Mouse (Mus musculus): Measurements from ENCODE around the gene Gkap1. TPM values are rescaled to one million over a fixed set of nuclear protein-coding genes. Genes with fewer than 3 reads are reported as not detected.

Gene Gkap1
- total and polyA plus RNA-seq, 2 experiments, result 3.5 to 14.9 TPM

DNA sequence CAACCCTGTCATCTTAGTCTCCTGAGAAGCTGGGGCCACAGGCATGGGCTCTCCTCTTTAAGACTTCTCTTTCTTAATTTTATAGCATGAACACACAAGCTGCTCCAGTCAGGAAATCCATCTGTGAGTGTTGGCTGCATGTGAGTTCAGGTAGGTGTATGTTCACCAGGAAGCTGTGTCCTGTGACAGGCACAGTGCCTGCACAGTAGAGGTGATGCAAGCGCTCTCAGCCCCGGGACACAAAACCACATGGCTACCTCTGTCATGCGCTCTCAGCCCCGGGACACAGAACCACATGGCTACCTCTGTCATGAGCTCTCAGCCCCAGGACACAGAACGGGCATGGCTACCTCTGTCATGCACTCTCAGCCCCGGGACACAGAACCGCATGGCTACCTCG is 12.0 kb downstream of the Gkap1 start:
- WGBS, result 86% methylated on average over 8 of the region's 8 CpGs
- no peak for TF ChIP-seq POLR2A (IDR thresholded peaks at IDR 0.05; ENCODE audit: extremely low read depth, insufficient read depth, low read length)
- no peak for TF ChIP-seq CTCF (IDR thresholded peaks at IDR 0.05; ENCODE audit: low read depth, low read length)
- DNase-seq (ENCODE audit: extremely low read depth, low read depth, low spot score), result no peak
- Histone ChIP-seq H3K27me3 (ENCODE audit: control insufficient read depth, insufficient read depth, low read length) (no peaks in the 10 kb centered on the region), H3K79me2 (ENCODE audit: control insufficient read depth, insufficient read depth, low read length) (no peaks in the 10 kb centered on the region), H3K9ac (ENCODE audit: low read depth, low read length) (no peak overlapping the region), H3K4me3 (ENCODE audit: insufficient read depth, low read depth, low read length) (no peak overlapping the region), H3K27ac (replicated peaks; ENCODE audit: insufficient read depth, low read depth, low read length) (no peak overlapping the region), H3K4me1 (ENCODE audit: control insufficient read depth, insufficient read depth, low read length) (no peaks in the 10 kb centered on the region), H3K36me3 (ENCODE audit: control insufficient read depth, insufficient read depth, low read length) (peaks cover 4% of the 10 kb centered on the region; the same call in 1 of the 2 replicates)

DNA sequence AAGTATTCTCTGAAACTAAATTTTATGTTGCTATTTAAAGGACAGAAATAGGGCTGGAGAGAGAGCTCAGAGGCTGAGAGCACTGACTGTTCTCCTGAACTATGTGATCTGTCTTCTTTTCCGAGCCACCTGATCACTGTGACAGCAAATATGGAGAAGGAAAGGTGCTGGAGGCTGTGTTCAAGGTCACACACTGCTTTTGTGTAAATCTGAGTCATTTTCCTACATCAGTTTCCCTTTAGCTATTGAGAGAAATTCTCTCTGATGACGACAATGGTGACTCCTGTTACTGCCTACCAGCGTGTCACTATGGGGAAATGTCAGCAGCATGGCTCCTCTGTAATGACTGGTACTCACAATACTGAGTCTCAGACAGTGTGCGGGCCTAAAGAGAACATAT is 13.8 kb downstream of the Gkap1 start:
- Histone ChIP-seq H3K4me1 (ENCODE audit: control insufficient read depth, insufficient read depth, low read length) (no peaks in the 10 kb centered on the region), H3K27ac (replicated peaks; ENCODE audit: insufficient read depth, low read depth, low read length) (no peak overlapping the region), H3K4me3 (ENCODE audit: insufficient read depth, low read depth, low read length) (no peak overlapping the region), H3K27me3 (ENCODE audit: control insufficient read depth, insufficient read depth, low read length) (no peaks in the 10 kb centered on the region), H3K36me3 (ENCODE audit: control insufficient read depth, insufficient read depth, low read length) (peaks cover 8% of the 10 kb centered on the region), H3K9ac (ENCODE audit: low read depth, low read length) (no peak overlapping the region), H3K79me2 (ENCODE audit: control insufficient read depth, insufficient read depth, low read length) (no peaks in the 10 kb centered on the region)
- TF ChIP-seq CTCF (IDR thresholded peaks at IDR 0.05; ENCODE audit: low read depth, low read length) (no peak), POLR2A (IDR thresholded peaks at IDR 0.05; ENCODE audit: extremely low read depth, insufficient read depth, low read length) (no peak)
- 94% methylated on average over 4 of the region's 4 CpGs for WGBS
- DNase-seq (ENCODE audit: extremely low read depth, low read depth, low spot score), result no peak

DNA sequence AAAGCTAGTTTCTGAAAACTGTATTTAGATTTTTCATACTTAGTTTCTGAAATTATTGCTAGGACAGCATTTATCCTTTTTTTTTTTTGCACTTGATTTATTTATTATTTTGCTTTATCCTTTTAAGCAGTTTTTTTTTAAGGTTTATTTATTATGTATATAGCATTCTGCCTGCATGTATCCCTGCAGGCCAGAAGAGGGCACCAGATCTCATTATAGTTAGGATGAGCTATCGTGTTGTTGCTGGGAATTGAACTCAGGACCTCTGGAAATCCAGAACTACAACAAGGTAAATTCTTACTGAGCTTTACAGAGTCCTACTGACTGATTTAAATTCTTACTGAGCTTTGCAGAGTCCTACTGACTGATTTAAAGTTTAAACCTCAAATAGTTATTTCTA is 22.2 kb downstream of the Gkap1 start:
- Histone ChIP-seq H3K27me3 (ENCODE audit: control insufficient read depth, insufficient read depth, low read length) (no peaks in the 10 kb centered on the region), H3K79me2 (ENCODE audit: control insufficient read depth, insufficient read depth, low read length) (no peaks in the 10 kb centered on the region), H3K27ac (replicated peaks; ENCODE audit: insufficient read depth, low read depth, low read length) (no peak overlapping the region), H3K36me3 (ENCODE audit: control insufficient read depth, insufficient read depth, low read length) (peaks cover 4% of the 10 kb centered on the region), H3K4me1 (ENCODE audit: control insufficient read depth, insufficient read depth, low read length) (no peaks in the 10 kb centered on the region; the same call in 1 of the 2 replicates), H3K4me3 (ENCODE audit: insufficient read depth, low read depth, low read length) (no peak overlapping the region), H3K9ac (ENCODE audit: low read depth, low read length) (no peak overlapping the region)
- no peak for TF ChIP-seq CTCF (IDR thresholded peaks at IDR 0.05; ENCODE audit: low read depth, low read length)
- TF ChIP-seq POLR2A (IDR thresholded peaks at IDR 0.05; ENCODE audit: extremely low read depth, insufficient read depth, low read length), result no peak
- DNase-seq (ENCODE audit: extremely low read depth, low read depth, low spot score), result no peak
- WGBS, result 91% methylated on average over 1 of the region's 1 CpGs

- Histone ChIP-seq H3K79me2 (ENCODE audit: control insufficient read depth, insufficient read depth, low read length) (no peaks in the 10 kb centered on the region), H3K9ac (ENCODE audit: low read depth, low read length) (no peak overlapping the region), H3K4me3 (ENCODE audit: insufficient read depth, low read depth, low read length) (no peak overlapping the region), H3K36me3 (ENCODE audit: control insufficient read depth, insufficient read depth, low read length) (peaks cover 4% of the 10 kb centered on the region; the same call in 1 of the 2 replicates), H3K27me3 (ENCODE audit: control insufficient read depth, insufficient read depth, low read length) (no peaks in the 10 kb centered on the region), H3K4me1 (ENCODE audit: control insufficient read depth, insufficient read depth, low read length) (no peaks in the 10 kb centered on the region; the same call in 1 of the 2 replicates), H3K27ac (replicated peaks; ENCODE audit: insufficient read depth, low read depth, low read length) (no peak overlapping the region)
- 40% methylated on average over 5 of the region's 5 CpGs for WGBS
- peak; percentile 68 for DNase-seq (ENCODE audit: extremely low read depth, low read depth, low spot score)
- TF ChIP-seq CTCF (IDR thresholded peaks at IDR 0.05; ENCODE audit: low read depth, low read length) (no peak), POLR2A (IDR thresholded peaks at IDR 0.05; ENCODE audit: extremely low read depth, insufficient read depth, low read length) (no peak)
Measured at GRCm38 (mm10) chr13:58248957-58249356, 26.5 kb downstream of the Gkap1 start.

DNA sequence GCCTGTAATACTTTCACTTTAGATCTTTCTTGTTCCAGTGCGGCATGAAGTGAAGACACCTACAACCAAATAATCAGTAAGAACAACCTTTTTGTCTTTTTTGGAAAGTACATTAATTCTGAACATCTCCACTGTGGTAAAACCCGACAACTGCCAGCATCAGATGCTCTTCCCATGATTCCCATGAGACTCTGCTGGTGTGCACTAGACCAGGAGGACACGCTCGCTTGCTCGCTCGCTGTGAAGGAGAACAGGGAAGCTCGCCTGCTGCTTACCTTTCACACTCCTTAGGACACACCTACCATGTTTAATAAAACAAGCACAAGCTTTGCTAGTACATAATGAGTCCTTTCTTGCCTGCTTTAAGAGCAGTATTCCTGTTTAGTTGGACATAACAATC is 39.0 kb downstream of the Gkap1 start:
- Histone ChIP-seq H3K36me3 (ENCODE audit: control insufficient read depth, insufficient read depth, low read length) (no peaks in the 10 kb centered on the region), H3K4me1 (ENCODE audit: control insufficient read depth, insufficient read depth, low read length) (peaks cover 5% of the 10 kb centered on the region), H3K27me3 (ENCODE audit: control insufficient read depth, insufficient read depth, low read length) (no peaks in the 10 kb centered on the region), H3K27ac (replicated peaks; ENCODE audit: insufficient read depth, low read depth, low read length) (no peak overlapping the region), H3K9ac (ENCODE audit: low read depth, low read length) (no peak overlapping the region), H3K79me2 (ENCODE audit: control insufficient read depth, insufficient read depth, low read length) (no peaks in the 10 kb centered on the region), H3K4me3 (ENCODE audit: insufficient read depth, low read depth, low read length) (no peak overlapping the region)
- DNase-seq (ENCODE audit: extremely low read depth, low read depth, low spot score), result no peak
- TF ChIP-seq CTCF (IDR thresholded peaks at IDR 0.05; ENCODE audit: low read depth, low read length) (no peak), POLR2A (IDR thresholded peaks at IDR 0.05; ENCODE audit: extremely low read depth, insufficient read depth, low read length) (no peak)
- 98% methylated on average over 7 of the region's 7 CpGs for WGBS

DNA sequence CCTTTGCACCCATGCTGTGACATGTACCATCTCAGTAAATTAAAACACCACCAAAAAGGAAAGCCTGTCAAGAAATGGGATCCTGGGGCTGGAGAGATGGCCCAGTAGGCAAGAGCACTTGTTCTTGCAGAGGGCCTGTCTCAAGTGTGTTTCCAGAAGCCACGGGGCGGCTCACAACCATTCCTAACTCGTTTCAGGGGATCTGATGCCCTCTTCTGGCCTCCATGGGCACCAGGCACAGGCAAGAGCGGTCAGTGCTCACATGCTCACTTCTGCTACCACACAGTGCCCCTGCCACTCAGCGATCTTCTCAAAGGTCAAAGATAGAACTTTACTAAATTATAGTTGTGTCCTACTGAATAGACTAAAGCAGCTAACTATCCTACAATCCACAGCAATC is 42.9 kb downstream of the Gkap1 start:
- H3K9ac ChIP-seq (ENCODE audit: low read depth, low read length), result no peak overlapping the region
- no peak overlapping the region for H3K27ac ChIP-seq (replicated peaks; ENCODE audit: insufficient read depth, low read depth, low read length)
- H3K79me2 ChIP-seq (ENCODE audit: control insufficient read depth, insufficient read depth, low read length), result no peaks in the 10 kb centered on the region
- H3K4me3 ChIP-seq (ENCODE audit: insufficient read depth, low read depth, low read length), result no peak overlapping the region
- no peaks in the 10 kb centered on the region for H3K27me3 ChIP-seq (ENCODE audit: control insufficient read depth, insufficient read depth, low read length)
- DNase-seq (ENCODE audit: extremely low read depth, low read depth, low spot score), result peak; percentile 68
- 28% methylated on average over 5 of the region's 5 CpGs for WGBS
- no peaks in the 10 kb centered on the region for H3K36me3 ChIP-seq (ENCODE audit: control insufficient read depth, insufficient read depth, low read length)
- H3K4me1 ChIP-seq (ENCODE audit: control insufficient read depth, insufficient read depth, low read length), result peaks cover 5% of the 10 kb centered on the region
- TF ChIP-seq POLR2A (IDR thresholded peaks at IDR 0.05; ENCODE audit: extremely low read depth, insufficient read depth, low read length), result no peak
- TF ChIP-seq CTCF (IDR thresholded peaks at IDR 0.05; ENCODE audit: low read depth, low read length), result peak; percentile 92
